Mouse (Mus musculus): ENCODE data around the gene Mapkbp1.

- no peak for TF ChIP-seq CTCF (IDR thresholded peaks at IDR 0.05; ENCODE audit: low read depth, low read length)
- no peak for TF ChIP-seq POLR2A (IDR thresholded peaks at IDR 0.05; ENCODE audit: borderline replicate concordance, low read depth, low read length)
These were observed 24.9 kb downstream of the Mapkbp1 start for GRCm38 (mm10) chr2:119997354-119997753.

Data from bone marrow macrophage, adult 2 months (primary cell).